Mouse (Mus musculus) olfactory bulb, adult 2 months (tissue): ENCODE data around the gene Dclre1a. TPM values are rescaled to one million over a fixed set of nuclear protein-coding genes. Genes with fewer than 3 reads are reported as not detected.

ENCODE experiments used
- H3K27ac ChIP-seq: fragments of 200-500 bp; 2 replicates; pipeline ENCODE4 v1.5.1; 2012; ENCODE audit warnings: low read depth, low read length; ENCODE audit not compliant: insufficient read depth
- H3K4me1 ChIP-seq: fragments of 200-500 bp; 2 replicates; pipeline ENCODE4 v1.6.1; 2012; ENCODE audit warnings: low read length; ENCODE audit not compliant: control insufficient read depth, insufficient read depth
- H3K4me3 ChIP-seq: fragments of 200-500 bp; 2 replicates; pipeline ENCODE4 v1.5.1; 2012; ENCODE audit warnings: mild to moderate bottlenecking, low read depth, low read length, moderate library complexity; ENCODE audit not compliant: insufficient read depth
- CTCF ChIP-seq: fragments of 200-500 bp; IDR thresholded peaks from 2 replicates; pipeline ENCODE4 v1.5.1; 2012; ENCODE audit warnings: low read depth, mild to moderate bottlenecking, low read length, moderate library complexity; ENCODE audit not compliant: insufficient read depth
- POLR2A ChIP-seq: fragments of 200-500 bp; IDR thresholded peaks from 2 replicates; pipeline ENCODE4 v1.6.1; 2012; ENCODE audit warnings: mild to moderate bottlenecking, low read depth, low read length, moderate library complexity; ENCODE audit not compliant: insufficient read depth
- WGBS: fragments of 180-500 bp; shearing (Covaris S2); methylation state at CpG from one replicate; pipeline ENCODE4 v1.1.7; 2018; 5-methylcytosine and 5-hydroxymethylcytosine counted together
- polyA plus RNA-seq: library from polyadenylated mRNA; stranded (reverse); fragments of >200 nt; gene quantifications from 2 replicates; pipeline ENCODE4 v1.2.4, GENCODE M21; 2012; ENCODE audit warnings: low replicate concordance; ENCODE audit not compliant: missing spikeins, insufficient read depth, insufficient read length

Gene Dclre1a
- not detected in 2 replicates for polyA plus RNA-seq

GRCm38 (mm10) chr19:56547456-56548229 is at the start of gene Dclre1a:
Gene Dclre1a, minus strand, starts transcription at chr19:56548222.
- TF ChIP-seq POLR2A, result no peak
- TF ChIP-seq CTCF, result peak; percentile 30; the same call in 1 of the 2 replicates

GRCm38 (mm10) chr19:56592472-56592871 is 44.5 kb upstream of the Dclre1a start:
- Histone ChIP-seq H3K4me3 (no peak overlapping the region), H3K27ac (no peak overlapping the region), H3K4me1 (peaks cover 3% of the 10 kb centered on the region; the same call in 1 of the 2 replicates)
- WGBS, result 92% methylated on average over 9 of the region's 9 CpGs
- TF ChIP-seq POLR2A, result no peak
- TF ChIP-seq CTCF, result no peak

More at GRCm38 (mm10) chr19:56547456-56548229, at the start of gene Dclre1a:
- WGBS, result 6% methylated on average over 20 of the region's 20 CpGs
- Histone ChIP-seq H3K27ac (peak within 1 kb of the TSS; percentile 91), H3K4me1 (0 out of 2 replicates have a peak, but pooled peaks cover 3% of the 10 kb centered on the region), H3K4me3 (peak within 1 kb of the TSS; percentile 97)

- Histone ChIP-seq H3K27ac (no peak overlapping the region), H3K4me1 (peaks cover 4% of the 10 kb centered on the region), H3K4me3 (no peak overlapping the region)
- 93% methylated on average over 3 of the region's 3 CpGs for WGBS
- TF ChIP-seq CTCF (no peak), POLR2A (no peak)
These were observed 42.2 kb upstream of the Dclre1a start for GRCm38 (mm10) chr19:56590250-56590649.

GRCm38 (mm10) chr19:56589455-56589854 is 41.4 kb upstream of the Dclre1a start:
- TF ChIP-seq CTCF, result no peak
- no peak for TF ChIP-seq POLR2A
- WGBS, result 98% methylated on average over 5 of the region's 5 CpGs
- H3K27ac ChIP-seq, result no peak overlapping the region
- H3K4me1 ChIP-seq, result peaks cover 6% of the 10 kb centered on the region
- H3K4me3 ChIP-seq, result no peak overlapping the region

GRCm38 (mm10) chr19:56589008-56589407 is 41.0 kb upstream of the Dclre1a start:
- Histone ChIP-seq H3K4me1 (peaks cover 6% of the 10 kb centered on the region), H3K27ac (no peak overlapping the region), H3K4me3 (no peak overlapping the region)
- TF ChIP-seq CTCF, result no peak
- no peak for TF ChIP-seq POLR2A
- WGBS, result 95% methylated on average over 6 of the region's 6 CpGs

- 51% methylated on average over 6 of the region's 6 CpGs for WGBS
- Histone ChIP-seq H3K4me1 (peaks cover 10% of the 10 kb centered on the region), H3K4me3 (no peak overlapping the region), H3K27ac (no peak overlapping the region)
- no peak for TF ChIP-seq CTCF
- no peak for TF ChIP-seq POLR2A
These were observed 40.2 kb upstream of the Dclre1a start for GRCm38 (mm10) chr19:56588205-56588626.

- no peak for TF ChIP-seq POLR2A
- TF ChIP-seq CTCF, result no peak
- peaks cover 10% of the 10 kb centered on the region for H3K4me1 ChIP-seq
- 89% methylated on average over 8 of the region's 8 CpGs for WGBS
- no peak overlapping the region for H3K27ac ChIP-seq
- H3K4me3 ChIP-seq, result no peak overlapping the region
These were observed 38.3 kb upstream of the Dclre1a start for GRCm38 (mm10) chr19:56586320-56586719.

GRCm38 (mm10) chr19:56584288-56584687 is 36.3 kb upstream of the Dclre1a start:
- peaks cover 10% of the 10 kb centered on the region for H3K4me1 ChIP-seq
- WGBS, result 95% methylated on average over 3 of the region's 3 CpGs
- no peak overlapping the region for H3K27ac ChIP-seq
- H3K4me3 ChIP-seq, result no peak overlapping the region
- TF ChIP-seq POLR2A, result no peak
- TF ChIP-seq CTCF, result no peak

GRCm38 (mm10) chr19:56583785-56584184 is 35.8 kb upstream of the Dclre1a start:
- WGBS, result 63% methylated on average over 5 of the region's 5 CpGs
- Histone ChIP-seq H3K4me3 (no peak overlapping the region), H3K4me1 (peaks cover 10% of the 10 kb centered on the region), H3K27ac (no peak overlapping the region)
- TF ChIP-seq POLR2A (no peak), CTCF (no peak)
